Mouse (Mus musculus) cerebellum, adult 2 months (tissue): ENCODE data around the gene Gm35315.

Experiments used
- CTCF ChIP-seq: fragments of 200-500 bp; IDR thresholded peaks from 2 replicates; pipeline ENCODE4 v1.5.1; 2011; ENCODE audit warnings: low read depth, mild to moderate bottlenecking, control low read depth, low read length, moderate library complexity, borderline replicate concordance; ENCODE audit not compliant: insufficient read depth
- POLR2A ChIP-seq: fragments of 200-500 bp; IDR thresholded peaks from 2 replicates; pipeline ENCODE4 v1.6.1; 2011; ENCODE audit warnings: low read length, control low read depth, borderline replicate concordance; ENCODE audit not compliant: insufficient read depth

DNA sequence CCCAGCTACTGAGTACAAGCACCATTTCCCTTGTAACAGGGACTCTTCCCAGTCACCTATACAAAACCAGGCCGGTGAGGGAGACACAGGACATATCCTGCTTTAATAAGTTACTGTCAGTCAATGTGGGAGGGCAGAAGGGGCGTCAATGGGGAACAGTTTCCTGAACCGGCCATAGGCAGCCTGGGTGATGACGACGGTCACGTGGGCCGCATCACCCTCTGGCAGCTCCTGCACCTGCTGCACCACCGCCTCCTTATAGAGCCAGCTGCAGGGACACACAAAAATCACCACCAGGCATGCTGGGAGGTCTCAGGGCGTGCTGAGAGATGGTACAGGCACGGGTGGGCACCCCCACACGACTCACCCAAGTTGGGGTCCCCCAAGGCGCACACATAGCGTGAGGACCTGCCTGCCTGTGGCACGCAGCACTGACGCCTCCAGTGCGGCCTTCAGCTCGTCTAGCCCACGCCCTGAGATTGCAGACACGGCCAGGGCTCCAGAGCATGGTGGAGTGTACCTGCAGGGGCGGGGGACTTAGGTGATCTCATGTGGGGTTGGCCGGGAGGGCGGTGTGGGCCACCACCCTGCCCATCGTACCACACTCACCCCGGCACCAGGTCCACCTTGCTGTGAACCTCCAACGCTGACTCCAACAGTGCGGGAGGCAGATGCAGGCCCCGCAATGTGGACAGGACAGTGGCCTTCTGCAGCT, 9.8 kb upstream of the Gm35315 start:
- TF ChIP-seq CTCF (no peak), POLR2A (no peak)
